Mouse (Mus musculus) brain, embryonic 14.5 days (tissue): Measurements from ENCODE around the gene Myo6.

Source experiments
- CTCF ChIP-seq: fragments of 200-500 bp; IDR thresholded peaks from 2 replicates; pipeline ENCODE4 v1.5.1; 2012; ENCODE audit warnings: inconsistent platforms, mild to moderate bottlenecking, moderate library complexity, borderline replicate concordance; ENCODE audit not compliant: insufficient read depth, insufficient read length; ENCODE audit errors: extremely low read depth
- POLR2A ChIP-seq: fragments of 200-500 bp; IDR thresholded peaks from 2 replicates; pipeline ENCODE4 v1.6.1; 2012; ENCODE audit warnings: mild to moderate bottlenecking, inconsistent platforms, borderline replicate concordance; ENCODE audit not compliant: poor library complexity, insufficient read depth, insufficient read length, severe bottlenecking; ENCODE audit errors: extremely low read depth

DNA sequence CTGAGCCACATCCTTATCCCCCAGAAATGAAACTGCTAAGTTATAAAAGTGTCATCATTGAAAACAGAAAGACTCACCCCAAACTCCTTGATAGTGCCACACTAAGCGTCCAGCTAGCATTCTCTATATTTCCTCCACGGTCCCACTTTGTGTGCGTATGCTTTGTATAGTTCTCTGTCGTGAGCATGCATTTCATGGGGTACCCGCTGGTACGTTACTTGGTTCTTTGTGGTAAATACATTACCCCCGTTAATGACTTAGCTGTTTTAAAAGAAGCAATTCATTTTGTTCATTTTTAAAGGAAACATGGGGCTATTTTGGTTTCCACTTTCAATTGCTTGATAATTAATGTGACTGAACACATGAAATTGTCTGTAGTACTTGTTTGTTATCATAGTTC, 122.0 kb downstream of the Myo6 start:
- TF ChIP-seq CTCF (no peak), POLR2A (no peak)
